Mouse (Mus musculus) lung, embryonic 15.5 days (tissue): ENCODE results near the gene Patz1. TPM values are rescaled to one million over a fixed set of nuclear protein-coding genes. Genes with fewer than 3 reads are reported as not detected.
A peak's percentile ranks its signal among the peaks of the same experiment; 100 is the strongest.

Source experiments
- ATAC-seq: fragments of 200-750 bp; cut with Nextera tagmentation; 2 replicates; pipeline ENCODE4 v1.8.0; 2017; ENCODE audit warnings: moderate number of reproducible peaks, borderline replicate concordance; ENCODE audit not compliant: low FRiP score, low TSS enrichment; ENCODE audit errors: extremely low read depth
- H3K27ac ChIP-seq: fragments of 300-500 bp; sonication (generic); 2 replicates; pipeline ENCODE4 v1.5.1; 2015; ENCODE audit warnings: moderate library complexity, mild to moderate bottlenecking, inconsistent platforms
- H3K27me3 ChIP-seq: fragments of 300-500 bp; sonication (generic); 2 replicates; pipeline ENCODE4 v1.6.1; 2015; ENCODE audit warnings: inconsistent platforms
- H3K36me3 ChIP-seq: fragments of 300-500 bp; sonication (generic); 2 replicates; pipeline ENCODE4 v1.6.1; 2015; ENCODE audit warnings: inconsistent platforms
- H3K4me1 ChIP-seq: fragments of 300-500 bp; sonication (generic); 2 replicates; pipeline ENCODE4 v1.6.1; 2015; ENCODE audit warnings: inconsistent platforms
- H3K4me2 ChIP-seq: fragments of 300-500 bp; sonication (generic); 2 replicates; pipeline ENCODE4 v1.6.1; 2015; ENCODE audit warnings: inconsistent platforms, mild to moderate bottlenecking, moderate library complexity
- H3K4me3 ChIP-seq: fragments of 300-500 bp; sonication (generic); 2 replicates; pipeline ENCODE4 v1.5.1; 2015; ENCODE audit warnings: mild to moderate bottlenecking, inconsistent platforms
- H3K9ac ChIP-seq: fragments of 300-500 bp; sonication (generic); 2 replicates; pipeline ENCODE4 v1.6.1; 2015; ENCODE audit warnings: inconsistent platforms
- H3K9me3 ChIP-seq: fragments of 300-500 bp; sonication (generic); 2 replicates; pipeline ENCODE4 v1.6.1; 2016; ENCODE audit warnings: inconsistent platforms
- WGBS: fragments of 180-500 bp; shearing (Covaris S2); methylation state at CpG from one replicate; pipeline ENCODE4 v1.1.7; 2015; 5-methylcytosine and 5-hydroxymethylcytosine counted together
- polyA plus RNA-seq: library from polyadenylated mRNA; unstranded; fragments of >200 nt; fragmentation: Nextera tagmentation; extraction: Ambion mirVana; gene quantifications from 2 replicates; pipeline ENCODE4 v1.2.1, GENCODE M21; 2015

Patz1 gene
- polyA plus RNA-seq, 1 experiment from 2014 or later: 52.7 TPM

DNA sequence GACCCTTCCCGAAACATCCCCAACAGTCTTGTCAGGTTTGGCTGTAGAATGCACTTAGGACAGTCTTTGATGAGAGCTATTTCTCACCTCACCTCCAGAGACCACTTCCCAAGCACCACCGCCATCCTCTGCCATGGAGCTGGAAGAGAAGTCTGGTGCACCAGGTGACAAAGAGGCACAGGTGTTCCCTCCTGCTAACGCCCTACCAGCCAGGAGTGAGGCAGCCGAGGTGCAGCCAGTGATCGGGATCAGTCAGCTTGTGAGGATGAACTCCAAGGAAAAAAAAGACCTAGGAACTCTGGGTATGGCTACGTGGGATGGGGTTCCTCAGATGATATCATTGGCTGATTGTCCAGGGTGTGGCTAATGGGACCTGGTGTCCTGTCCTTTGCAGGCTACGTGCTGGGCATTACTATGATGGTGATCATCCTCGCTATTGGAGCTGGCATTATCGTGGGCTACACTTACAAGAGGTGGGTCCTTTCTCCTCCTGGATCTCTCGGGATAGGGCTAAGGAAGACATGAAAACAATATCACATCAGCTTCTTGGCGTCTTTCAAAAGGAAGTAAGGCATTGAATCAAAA lies 44.5 kb downstream of the Patz1 start:
- H3K36me3 ChIP-seq: no peaks in the 10 kb centered on the region
- H3K4me1 ChIP-seq: peaks cover 55% of the 10 kb centered on the region
- H3K9ac ChIP-seq: no peak overlapping the region
- no peak for ATAC-seq
- no peak overlapping the region for H3K4me3 ChIP-seq
- WGBS: 85% methylated on average over 11 of the region's 11 CpGs
- no peak overlapping the region for H3K4me2 ChIP-seq
- no peaks in the 10 kb centered on the region for H3K27me3 ChIP-seq
- H3K27ac ChIP-seq: no peak overlapping the region
- H3K9me3 ChIP-seq: no peaks in the 10 kb centered on the region

DNA sequence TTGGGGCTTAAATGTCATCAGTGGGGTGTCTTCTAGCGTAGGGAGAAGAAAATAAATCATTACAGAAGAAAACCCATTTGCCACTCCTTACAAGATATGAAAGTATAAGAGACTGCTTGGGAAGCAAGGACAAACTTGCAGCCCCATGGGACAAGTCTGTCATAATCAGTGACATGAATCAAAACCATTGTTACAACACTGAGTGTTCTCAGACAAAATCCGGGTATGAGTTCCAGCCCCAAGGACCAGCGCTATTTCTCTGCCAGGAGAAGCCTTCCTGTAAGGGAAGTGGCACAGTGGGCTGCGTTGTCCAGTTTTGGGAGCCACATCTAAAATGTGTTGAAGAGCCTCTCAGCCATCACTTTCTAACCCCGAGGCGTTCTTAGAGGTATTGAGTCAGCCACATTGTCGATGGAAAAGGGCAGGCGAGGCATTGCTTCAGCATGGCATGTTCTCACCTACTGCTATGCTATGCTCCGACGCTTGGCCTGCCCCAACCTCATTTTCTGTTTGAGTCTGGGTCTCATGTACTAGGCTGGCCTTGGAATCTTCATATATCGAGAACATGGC lies 45.6 kb downstream of the Patz1 start:
- Histone ChIP-seq H3K4me1 (peaks cover 50% of the 10 kb centered on the region), H3K9me3 (no peaks in the 10 kb centered on the region), H3K4me2 (no peak overlapping the region), H3K36me3 (no peaks in the 10 kb centered on the region), H3K9ac (no peak overlapping the region), H3K27ac (0 out of 2 replicates have a peak overlapping the region, but pooled peaks have one; percentile 41), H3K4me3 (no peak overlapping the region), H3K27me3 (no peaks in the 10 kb centered on the region)
- ATAC-seq: no peak
- 84% methylated on average over 11 of the region's 11 CpGs for WGBS

DNA sequence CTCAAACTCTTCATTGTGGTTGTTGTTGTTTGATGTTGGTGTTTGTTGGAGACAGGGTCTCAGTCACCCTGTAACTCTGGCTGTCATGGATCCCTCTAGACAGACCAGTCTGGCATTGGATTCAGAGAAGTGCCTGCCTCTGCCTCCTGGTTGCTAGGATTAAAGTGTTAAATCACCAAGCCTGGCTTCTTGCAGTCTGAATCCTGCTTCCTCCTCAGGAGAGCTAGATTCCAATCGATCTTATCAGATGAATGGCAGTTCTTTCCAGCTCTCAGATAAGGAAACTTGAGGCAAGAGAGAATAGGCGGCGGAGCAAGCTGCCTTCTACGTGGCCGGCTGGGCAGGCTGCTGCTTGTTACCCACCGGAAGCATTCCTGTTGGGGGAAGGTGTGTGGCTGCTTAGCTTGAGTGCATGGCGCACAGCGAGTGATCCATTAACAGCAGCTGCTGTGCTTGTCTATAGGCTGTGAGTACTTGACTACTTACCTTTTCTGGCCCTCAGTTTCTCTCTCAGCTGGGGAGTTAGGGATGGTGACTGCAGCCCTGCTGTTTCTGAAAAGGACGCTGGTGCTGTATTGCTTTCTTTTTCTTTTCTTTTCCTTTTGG lies 46.1 kb downstream of the Patz1 start:
- Histone ChIP-seq H3K9me3 (no peaks in the 10 kb centered on the region), H3K27me3 (no peaks in the 10 kb centered on the region), H3K4me1 (peaks cover 49% of the 10 kb centered on the region), H3K4me2 (no peak overlapping the region), H3K36me3 (no peaks in the 10 kb centered on the region), H3K9ac (no peak overlapping the region), H3K4me3 (no peak overlapping the region), H3K27ac (0 out of 2 replicates have a peak overlapping the region, but pooled peaks have one; percentile 41)
- WGBS: 29% methylated on average over 9 of the region's 9 CpGs
- no peak for ATAC-seq

DNA sequence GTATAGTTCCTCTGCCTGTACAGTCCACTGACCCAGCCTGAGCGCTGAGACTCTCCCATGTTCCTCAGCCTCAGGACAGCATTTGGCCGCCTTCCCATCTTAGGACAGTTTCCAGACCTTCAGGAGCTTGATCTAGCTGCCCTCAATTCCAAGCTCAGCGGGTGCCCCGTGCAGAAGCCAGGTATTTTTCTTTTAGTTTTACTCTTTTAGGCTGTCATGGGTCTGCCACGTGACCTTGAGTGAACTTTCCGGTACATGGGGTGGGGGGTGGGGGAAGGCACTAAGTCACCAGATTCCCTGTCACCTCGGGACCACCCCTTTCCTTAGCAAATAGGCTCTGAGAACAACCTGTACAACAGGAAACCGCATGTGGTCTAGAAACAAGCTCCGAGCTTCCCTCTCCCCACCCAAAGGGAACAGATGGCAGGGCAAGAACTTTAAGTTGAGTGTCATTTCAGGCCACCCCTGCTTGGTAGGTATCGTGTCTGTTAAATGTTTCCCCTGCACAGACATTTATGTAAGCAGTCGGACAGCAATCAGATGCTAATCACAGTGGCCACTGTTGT lies 47.1 kb downstream of the Patz1 start:
- no peak for ATAC-seq
- Histone ChIP-seq H3K36me3 (no peaks in the 10 kb centered on the region), H3K9ac (no peak overlapping the region), H3K4me2 (no peak overlapping the region), H3K4me1 (peaks cover 43% of the 10 kb centered on the region), H3K27ac (no peak overlapping the region), H3K9me3 (no peaks in the 10 kb centered on the region), H3K27me3 (no peaks in the 10 kb centered on the region), H3K4me3 (no peak overlapping the region)
- 29% methylated on average over 11 of the region's 11 CpGs for WGBS

DNA sequence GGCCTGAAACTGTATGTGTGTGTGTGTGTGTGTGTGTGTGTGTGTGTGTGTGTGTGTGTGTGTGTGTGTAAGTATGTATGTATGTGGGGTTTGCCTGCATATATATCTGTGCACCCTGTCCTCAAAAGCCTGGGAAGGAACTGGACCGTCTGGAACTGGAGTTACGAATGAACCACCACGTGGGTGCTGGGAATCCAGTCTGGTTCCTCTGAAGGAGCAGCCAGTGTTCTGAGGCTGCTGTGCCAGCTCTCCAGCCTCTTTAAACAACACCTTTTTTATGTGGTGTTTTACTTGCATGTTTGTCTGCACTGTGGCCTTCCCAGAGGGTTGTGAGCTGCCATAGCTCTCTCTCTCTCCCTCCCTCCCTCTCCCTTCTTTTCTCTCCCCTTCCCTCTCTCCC lies 47.9 kb downstream of the Patz1 start:
- Histone ChIP-seq H3K9me3 (no peaks in the 10 kb centered on the region), H3K27me3 (no peaks in the 10 kb centered on the region), H3K4me1 (peaks cover 37% of the 10 kb centered on the region), H3K4me2 (no peak overlapping the region), H3K4me3 (no peak overlapping the region), H3K9ac (no peak overlapping the region), H3K36me3 (no peaks in the 10 kb centered on the region), H3K27ac (no peak overlapping the region)
- ATAC-seq: no peak
- WGBS: 74% methylated on average over 3 of the region's 3 CpGs

DNA sequence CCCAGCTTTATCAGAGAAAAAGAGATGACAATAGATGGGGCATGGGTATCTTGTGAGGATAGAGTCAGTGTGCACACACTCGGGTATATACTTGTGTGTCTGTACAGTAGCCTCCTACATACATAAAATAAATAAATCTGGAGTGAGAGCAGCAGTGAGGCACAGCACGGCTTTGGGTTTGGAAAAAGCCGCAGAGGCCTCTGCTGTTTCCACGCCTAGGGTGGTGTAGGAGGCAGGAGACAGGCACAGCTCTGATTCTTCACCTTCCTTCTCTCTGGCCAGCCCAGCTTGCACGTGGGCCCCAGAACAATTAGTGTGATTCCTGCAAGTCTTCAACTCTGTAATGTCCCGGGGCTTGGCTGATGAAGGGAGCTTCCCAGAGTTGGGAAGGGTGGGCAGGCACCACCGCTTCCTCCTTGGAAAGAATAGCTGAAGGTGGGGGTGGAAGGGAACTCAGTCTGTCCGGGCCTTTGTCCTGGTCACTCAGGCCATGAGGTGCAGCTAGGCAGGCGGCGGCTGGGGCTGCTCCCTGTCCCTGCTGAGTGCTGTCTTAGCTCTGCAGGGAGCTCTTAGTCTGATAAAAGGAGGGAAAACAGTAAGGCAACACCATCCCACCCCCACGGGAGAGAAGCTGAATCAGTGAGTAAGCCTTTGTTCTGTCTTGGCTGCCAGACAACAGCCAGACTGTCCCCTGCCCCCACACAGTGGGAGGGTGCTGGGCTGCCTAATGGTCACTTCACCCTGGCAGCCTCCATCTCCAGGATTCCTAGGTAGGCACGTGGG lies 48.7 kb downstream of the Patz1 start:
- H3K9ac ChIP-seq: no peak overlapping the region
- H3K27ac ChIP-seq: peak overlapping the region; percentile 58
- H3K27me3 ChIP-seq: no peaks in the 10 kb centered on the region
- 15% methylated on average over 12 of the region's 12 CpGs for WGBS
- no peaks in the 10 kb centered on the region for H3K9me3 ChIP-seq
- peak; percentile 52 for ATAC-seq
- no peaks in the 10 kb centered on the region for H3K36me3 ChIP-seq
- H3K4me2 ChIP-seq: no peak overlapping the region
- peaks cover 30% of the 10 kb centered on the region for H3K4me1 ChIP-seq
- H3K4me3 ChIP-seq: no peak overlapping the region

DNA sequence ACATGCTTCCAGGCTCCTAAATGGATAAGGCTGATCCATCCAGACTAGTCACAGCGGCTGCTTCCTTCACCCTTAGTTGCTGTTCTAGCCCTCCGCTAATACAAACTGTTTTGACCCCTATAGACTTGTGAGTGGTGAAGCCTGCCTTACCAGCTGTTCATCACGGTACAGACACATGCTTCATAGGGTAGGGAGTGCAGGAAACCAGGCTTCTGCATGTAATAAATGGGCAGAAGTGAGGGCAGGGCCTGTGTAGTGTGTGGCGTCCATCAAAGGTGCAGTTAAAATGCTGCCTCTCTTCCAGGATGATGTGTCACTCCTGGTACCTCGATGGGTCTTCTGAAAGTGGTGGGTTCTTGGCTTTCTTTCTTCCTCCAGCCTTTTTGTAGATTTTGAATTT lies 49.3 kb downstream of the Patz1 start:
- Histone ChIP-seq H3K27ac (peak overlapping the region; percentile 58; the same call in 1 of the 2 replicates), H3K4me1 (peaks cover 24% of the 10 kb centered on the region), H3K27me3 (no peaks in the 10 kb centered on the region), H3K9me3 (no peaks in the 10 kb centered on the region), H3K36me3 (0 out of 2 replicates have a peak, but pooled peaks cover 2% of the 10 kb centered on the region), H3K4me2 (no peak overlapping the region), H3K4me3 (no peak overlapping the region), H3K9ac (no peak overlapping the region)
- ATAC-seq: no peak; the same call in 1 of the 2 replicates
- WGBS: 57% methylated on average over 5 of the region's 5 CpGs

DNA sequence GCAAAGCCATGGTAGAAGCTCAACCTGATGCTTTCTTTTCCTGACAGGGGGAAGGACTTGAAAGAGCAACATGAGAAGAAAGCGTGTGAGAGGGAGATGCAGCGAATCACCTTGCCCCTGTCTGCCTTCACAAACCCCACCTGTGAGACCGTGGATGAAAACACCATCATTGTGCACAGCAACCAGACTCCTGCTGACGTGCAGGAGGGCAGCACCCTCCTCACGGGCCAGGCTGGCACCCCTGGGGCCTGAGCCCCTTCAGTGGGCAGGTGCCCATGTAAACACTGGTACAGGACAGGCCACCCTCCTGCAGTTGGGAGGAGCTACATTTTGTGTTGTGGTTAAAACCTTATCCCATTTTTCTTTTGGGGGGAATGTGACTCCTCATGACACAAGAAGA lies 52.8 kb downstream of the Patz1 start:
- 69% methylated on average over 5 of the region's 5 CpGs for WGBS
- no peaks in the 10 kb centered on the region for H3K27me3 ChIP-seq

DNA sequence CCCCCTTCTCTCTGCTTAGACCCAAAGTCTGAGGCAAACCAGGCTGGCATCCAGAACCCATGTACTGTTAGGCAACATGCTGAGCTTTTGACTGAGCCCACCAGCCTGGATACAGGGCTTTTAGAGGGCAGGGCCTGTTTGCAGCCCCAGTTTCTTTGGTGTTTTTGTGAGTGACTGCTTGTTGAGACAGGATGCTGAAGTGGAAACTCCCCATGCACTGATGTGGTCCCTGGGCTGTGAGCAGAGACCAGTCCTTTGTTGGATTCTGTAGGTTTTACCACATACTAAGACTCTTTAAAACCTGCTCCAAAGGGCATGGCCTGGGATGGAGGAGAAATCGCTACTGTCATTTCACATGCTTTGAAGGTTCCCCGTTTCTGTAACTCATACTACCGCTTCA lies 56.2 kb downstream of the Patz1 start:
- WGBS: 83% methylated on average over 3 of the region's 3 CpGs
- Histone ChIP-seq H3K9ac (no peak overlapping the region), H3K4me3 (no peak overlapping the region), H3K36me3 (peaks cover 33% of the 10 kb centered on the region; the same call in 1 of the 2 replicates), H3K27me3 (no peaks in the 10 kb centered on the region), H3K4me2 (no peak overlapping the region), H3K9me3 (no peaks in the 10 kb centered on the region), H3K4me1 (peaks cover 17% of the 10 kb centered on the region), H3K27ac (no peak overlapping the region)
- ATAC-seq: no peak

More for the DNA sequence above, 52.8 kb downstream of the Patz1 start:
- no peaks in the 10 kb centered on the region for H3K9me3 ChIP-seq
- no peak for ATAC-seq
- H3K9ac ChIP-seq: no peak overlapping the region
- H3K4me1 ChIP-seq: peaks cover 11% of the 10 kb centered on the region
- H3K36me3 ChIP-seq: peaks cover 31% of the 10 kb centered on the region; the same call in 1 of the 2 replicates
- no peak overlapping the region for H3K4me3 ChIP-seq
- H3K4me2 ChIP-seq: no peak overlapping the region
- H3K27ac ChIP-seq: no peak overlapping the region

DNA sequence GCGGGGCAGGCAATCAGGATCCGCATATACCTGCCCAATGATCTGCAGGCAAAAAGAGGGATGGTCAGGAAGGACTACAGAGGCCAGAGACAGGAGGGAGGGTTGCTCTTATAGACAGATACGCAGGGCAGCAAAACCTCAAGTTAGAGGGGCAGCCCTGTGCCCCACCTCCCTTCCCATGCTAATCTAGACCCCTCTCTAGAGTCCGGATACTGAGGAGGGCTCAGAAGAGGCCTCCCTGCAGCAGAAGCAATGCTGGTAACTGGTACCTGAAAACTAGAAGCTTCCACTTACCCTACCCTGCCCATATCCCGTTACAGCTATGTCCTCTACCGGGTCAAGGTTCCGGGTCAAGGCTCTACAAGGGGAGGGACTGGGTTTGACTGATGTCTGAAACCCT lies 57.7 kb downstream of the Patz1 start:
- Histone ChIP-seq H3K27ac (no peak overlapping the region), H3K4me2 (no peak overlapping the region), H3K9me3 (no peaks in the 10 kb centered on the region), H3K9ac (no peak overlapping the region), H3K4me3 (no peak overlapping the region), H3K27me3 (no peaks in the 10 kb centered on the region), H3K4me1 (peaks cover 17% of the 10 kb centered on the region), H3K36me3 (peaks cover 46% of the 10 kb centered on the region)
- ATAC-seq: no peak
- 89% methylated on average over 7 of the region's 7 CpGs for WGBS

DNA sequence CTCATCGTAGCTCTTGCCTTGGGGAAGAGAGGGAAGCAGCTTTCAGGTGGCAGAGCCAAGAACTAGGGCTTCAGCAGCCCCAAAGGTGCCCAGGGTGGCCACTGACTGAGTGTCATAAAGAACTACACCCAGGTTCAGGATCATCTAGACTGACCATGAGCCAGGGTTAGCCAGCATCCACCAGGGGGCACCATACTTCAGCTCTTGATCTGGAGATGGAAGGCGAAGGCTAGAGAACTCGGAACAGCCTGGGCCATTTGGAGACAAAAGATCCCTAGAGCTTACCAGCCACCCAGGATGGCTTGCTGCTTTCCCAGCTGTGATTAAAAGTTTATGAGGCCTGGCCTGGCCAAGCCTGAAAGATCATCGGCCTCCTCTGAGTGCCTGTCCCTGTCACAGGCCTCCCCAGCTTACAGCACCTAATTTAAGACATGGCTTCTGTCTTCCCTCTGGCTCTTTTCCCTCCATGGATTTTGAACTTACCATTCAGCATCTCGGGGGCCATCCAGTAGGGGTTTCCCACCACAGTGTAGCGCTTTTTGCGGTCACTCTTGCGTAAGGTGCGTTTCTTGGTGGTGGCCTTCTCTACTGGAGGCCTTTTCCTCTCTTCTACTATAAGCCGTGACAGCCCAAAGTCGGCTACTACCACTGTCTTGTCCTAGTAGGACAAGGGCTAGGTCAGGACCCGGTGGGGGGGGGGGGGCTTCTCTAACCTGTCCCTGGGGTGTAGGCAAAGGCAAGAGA lies 58.6 kb downstream of the Patz1 start:
- H3K27me3 ChIP-seq: no peaks in the 10 kb centered on the region
- H3K4me3 ChIP-seq: no peak overlapping the region
- H3K4me1 ChIP-seq: peaks cover 17% of the 10 kb centered on the region
- 65% methylated on average over 12 of the region's 12 CpGs for WGBS
- H3K36me3 ChIP-seq: peaks cover 53% of the 10 kb centered on the region
- ATAC-seq: peak; percentile 67; the same call in 1 of the 2 replicates
- H3K9ac ChIP-seq: no peak overlapping the region
- H3K4me2 ChIP-seq: no peak overlapping the region
- H3K9me3 ChIP-seq: no peaks in the 10 kb centered on the region
- H3K27ac ChIP-seq: no peak overlapping the region
